Mouse (Mus musculus) hindbrain, embryonic 13.5 days (tissue): Measurements from ENCODE around the gene Cct8. TPM values are rescaled to one million over a fixed set of nuclear protein-coding genes. Genes with fewer than 3 reads are reported as not detected.

Source experiments
- ATAC-seq: fragments of 200-750 bp; cut with Nextera tagmentation; 2 replicates; pipeline ENCODE4 v1.8.0; 2017; ENCODE audit warnings: moderate TSS enrichment; ENCODE audit not compliant: low FRiP score
- H3K27ac ChIP-seq: fragments of 300-500 bp; sonication (generic); 2 replicates; pipeline ENCODE4 v1.5.1; 2015; ENCODE audit warnings: inconsistent platforms, mild to moderate bottlenecking, moderate library complexity
- H3K27me3 ChIP-seq: fragments of 300-500 bp; sonication (generic); 2 replicates; pipeline ENCODE4 v1.6.1; 2015; ENCODE audit warnings: mild to moderate bottlenecking, inconsistent platforms
- H3K36me3 ChIP-seq: fragments of 300-500 bp; sonication (generic); 2 replicates; pipeline ENCODE4 v1.6.1; 2015; ENCODE audit warnings: mild to moderate bottlenecking, inconsistent platforms
- H3K4me1 ChIP-seq: fragments of 300-500 bp; sonication (generic); replicated peaks from 2 replicates; pipeline ENCODE4 v1.6.1; 2015; ENCODE audit warnings: inconsistent platforms
- H3K4me2 ChIP-seq: fragments of 300-500 bp; sonication (generic); 2 replicates; pipeline ENCODE4 v1.6.1; 2015; ENCODE audit warnings: inconsistent platforms, mild to moderate bottlenecking, moderate library complexity
- H3K4me3 ChIP-seq: fragments of 300-500 bp; sonication (generic); 2 replicates; pipeline ENCODE4 v1.5.1; 2015; ENCODE audit warnings: mild to moderate bottlenecking, inconsistent platforms
- H3K9ac ChIP-seq: fragments of 300-500 bp; sonication (generic); 2 replicates; pipeline ENCODE4 v1.6.1; 2015; ENCODE audit warnings: mild to moderate bottlenecking, inconsistent platforms
- H3K9me3 ChIP-seq: fragments of 300-500 bp; sonication (generic); 2 replicates; pipeline ENCODE4 v1.6.1; 2016; ENCODE audit warnings: inconsistent platforms
- WGBS: fragments of 180-500 bp; shearing (Covaris S2); methylation state at CpG from one replicate; pipeline ENCODE4 v1.1.7; 2015; 5-methylcytosine and 5-hydroxymethylcytosine counted together
- polyA plus RNA-seq: library from polyadenylated mRNA; unstranded; fragments of >200 nt; fragmentation: Nextera tagmentation; extraction: Ambion mirVana; gene quantifications from 2 replicates; pipeline ENCODE4 v1.2.1, GENCODE M21; 2015

Cct8 gene
- polyA plus RNA-seq, 1 experiment from 2014 or later, result 446 TPM

- Histone ChIP-seq H3K9me3 (no peaks in the 10 kb centered on the region), H3K4me3 (no peak overlapping the region), H3K4me2 (no peak overlapping the region), H3K27me3 (peaks cover 11% of the 10 kb centered on the region; the same call in 1 of the 2 replicates), H3K27ac (no peak overlapping the region), H3K36me3 (no peaks in the 10 kb centered on the region), H3K4me1 (peaks cover 19% of the 10 kb centered on the region), H3K9ac (no peak overlapping the region)
- no peak for ATAC-seq
These were observed 52.4 kb downstream of the Cct8 start for GRCm38 (mm10) chr16:87443245-87443644.

GRCm38 (mm10) chr16:87442291-87442690, 53.4 kb downstream of the Cct8 start:
- H3K4me1 ChIP-seq, result peaks cover 19% of the 10 kb centered on the region
- 60% methylated on average over 5 of the region's 5 CpGs for WGBS
- no peak for ATAC-seq
- H3K27me3 ChIP-seq, result peaks cover 11% of the 10 kb centered on the region; the same call in 1 of the 2 replicates
- no peaks in the 10 kb centered on the region for H3K9me3 ChIP-seq
- no peak overlapping the region for H3K4me2 ChIP-seq
- H3K9ac ChIP-seq, result no peak overlapping the region
- no peak overlapping the region for H3K27ac ChIP-seq
- no peaks in the 10 kb centered on the region for H3K36me3 ChIP-seq
- no peak overlapping the region for H3K4me3 ChIP-seq

DNA sequence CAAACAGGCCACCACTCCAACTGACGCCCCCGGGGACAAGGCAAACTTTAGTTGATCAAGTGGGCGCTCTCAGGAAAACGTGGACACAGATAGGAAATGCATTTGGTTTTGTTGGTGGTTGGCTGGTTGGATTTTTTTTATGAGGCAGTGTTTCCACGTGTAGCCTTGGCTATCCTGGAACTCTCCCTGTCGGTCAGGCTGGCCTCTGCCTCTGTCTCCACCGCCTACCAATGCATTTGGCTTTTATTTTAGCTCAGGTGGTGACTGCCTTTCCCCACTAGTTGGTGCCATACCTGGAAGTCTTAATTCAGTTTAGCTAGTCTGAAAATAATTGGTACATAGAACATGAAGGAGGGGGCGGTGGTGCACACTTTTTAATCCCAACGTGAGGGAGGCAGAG, 54.6 kb downstream of the Cct8 start:
- Histone ChIP-seq H3K9me3 (no peaks in the 10 kb centered on the region), H3K4me2 (peak overlapping the region; percentile 80), H3K9ac (peak overlapping the region; percentile 86), H3K27me3 (peaks cover 9% of the 10 kb centered on the region; the same call in 1 of the 2 replicates), H3K27ac (0 out of 2 replicates have a peak overlapping the region, but pooled peaks have one; percentile 97), H3K4me3 (peak overlapping the region; percentile 71), H3K4me1 (peaks cover 19% of the 10 kb centered on the region), H3K36me3 (peaks cover 6% of the 10 kb centered on the region; the same call in 1 of the 2 replicates)
- 30% methylated on average over 9 of the region's 9 CpGs for WGBS
- ATAC-seq, result no peak

DNA sequence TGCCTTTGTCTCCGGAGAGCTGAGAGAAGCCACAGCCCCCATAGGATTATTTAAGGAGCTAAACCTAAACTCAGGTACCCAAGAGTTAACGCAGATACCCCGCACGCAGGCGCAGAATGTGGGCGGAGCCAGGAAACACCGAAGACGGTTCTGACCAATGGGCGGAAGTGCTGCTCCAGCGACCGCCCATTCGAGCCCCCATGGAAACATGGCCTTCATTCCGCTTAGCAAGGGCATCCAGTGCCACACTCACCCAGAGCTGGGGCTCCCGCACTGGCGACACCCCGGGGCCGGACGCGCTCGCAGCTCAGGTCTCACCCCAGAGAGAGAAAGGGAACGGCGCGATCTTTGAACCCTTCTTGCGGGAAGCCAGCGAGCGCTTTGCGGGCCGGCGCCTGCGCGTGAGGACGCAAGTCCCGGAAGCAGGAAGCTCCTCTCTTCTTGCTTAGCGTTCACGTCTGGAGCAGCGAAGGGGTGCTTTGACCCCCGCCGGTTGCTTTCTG, 55.4 kb downstream of the Cct8 start, which contains the start of gene Rwdd2b:
Gene Rwdd2b (minus strand): TSS at position 390 of the 503 bp plus-strand sequence.
- peaks cover 9% of the 10 kb centered on the region; the same call in 1 of the 2 replicates for H3K36me3 ChIP-seq
- H3K4me3 ChIP-seq, result peak within 1 kb of the TSS; percentile 71
- H3K9me3 ChIP-seq, result no peaks in the 10 kb centered on the region
- peak within 1 kb of the TSS; percentile 86 for H3K9ac ChIP-seq
- H3K27ac ChIP-seq, result peak within 1 kb of the TSS; percentile 97
- peak; percentile 97 for ATAC-seq
- WGBS, result under 1% methylated on average over 38 of the region's 38 CpGs
- peaks cover 19% of the 10 kb centered on the region for H3K4me1 ChIP-seq
- peak within 1 kb of the TSS; percentile 80 for H3K4me2 ChIP-seq
- peaks cover 9% of the 10 kb centered on the region; the same call in 1 of the 2 replicates for H3K27me3 ChIP-seq

DNA sequence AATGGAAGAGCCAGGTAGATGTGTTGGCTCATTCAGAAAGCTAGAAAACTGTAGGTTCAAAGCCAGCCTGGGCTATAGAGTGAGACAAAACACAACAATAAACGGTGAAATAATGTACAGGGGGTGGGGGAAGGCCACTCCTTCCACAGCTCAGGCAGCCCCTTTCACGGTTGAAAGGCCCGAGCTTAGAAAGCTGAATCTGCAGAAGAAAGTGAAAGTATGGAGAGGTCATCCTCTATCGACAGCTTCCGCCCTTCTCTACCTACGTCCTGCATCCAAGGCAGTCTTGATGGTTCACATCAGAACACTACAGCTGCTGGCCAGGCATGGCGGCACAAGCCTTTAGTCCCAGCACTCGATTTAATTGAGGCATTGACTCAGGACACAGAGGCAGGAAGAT, 57.0 kb downstream of the Cct8 start:
- no peak overlapping the region for H3K9ac ChIP-seq
- H3K27ac ChIP-seq, result no peak overlapping the region
- no peaks in the 10 kb centered on the region for H3K9me3 ChIP-seq
- peaks cover 1% of the 10 kb centered on the region; the same call in 1 of the 2 replicates for H3K27me3 ChIP-seq
- no peak for ATAC-seq
- peaks cover 13% of the 10 kb centered on the region; the same call in 1 of the 2 replicates for H3K36me3 ChIP-seq
- WGBS, result 92% methylated on average over 8 of the region's 8 CpGs
- no peak overlapping the region for H3K4me2 ChIP-seq
- H3K4me1 ChIP-seq, result peaks cover 19% of the 10 kb centered on the region
- H3K4me3 ChIP-seq, result no peak overlapping the region

GRCm38 (mm10) chr16:87437096-87437495, 58.6 kb downstream of the Cct8 start:
- Histone ChIP-seq H3K36me3 (peaks cover 13% of the 10 kb centered on the region; the same call in 1 of the 2 replicates), H3K27ac (no peak overlapping the region), H3K27me3 (no peaks in the 10 kb centered on the region), H3K4me2 (no peak overlapping the region), H3K9me3 (no peaks in the 10 kb centered on the region), H3K4me3 (no peak overlapping the region), H3K9ac (no peak overlapping the region), H3K4me1 (peaks cover 19% of the 10 kb centered on the region)
- WGBS, result 94% methylated on average over 21 of the region's 21 CpGs
- no peak for ATAC-seq

DNA sequence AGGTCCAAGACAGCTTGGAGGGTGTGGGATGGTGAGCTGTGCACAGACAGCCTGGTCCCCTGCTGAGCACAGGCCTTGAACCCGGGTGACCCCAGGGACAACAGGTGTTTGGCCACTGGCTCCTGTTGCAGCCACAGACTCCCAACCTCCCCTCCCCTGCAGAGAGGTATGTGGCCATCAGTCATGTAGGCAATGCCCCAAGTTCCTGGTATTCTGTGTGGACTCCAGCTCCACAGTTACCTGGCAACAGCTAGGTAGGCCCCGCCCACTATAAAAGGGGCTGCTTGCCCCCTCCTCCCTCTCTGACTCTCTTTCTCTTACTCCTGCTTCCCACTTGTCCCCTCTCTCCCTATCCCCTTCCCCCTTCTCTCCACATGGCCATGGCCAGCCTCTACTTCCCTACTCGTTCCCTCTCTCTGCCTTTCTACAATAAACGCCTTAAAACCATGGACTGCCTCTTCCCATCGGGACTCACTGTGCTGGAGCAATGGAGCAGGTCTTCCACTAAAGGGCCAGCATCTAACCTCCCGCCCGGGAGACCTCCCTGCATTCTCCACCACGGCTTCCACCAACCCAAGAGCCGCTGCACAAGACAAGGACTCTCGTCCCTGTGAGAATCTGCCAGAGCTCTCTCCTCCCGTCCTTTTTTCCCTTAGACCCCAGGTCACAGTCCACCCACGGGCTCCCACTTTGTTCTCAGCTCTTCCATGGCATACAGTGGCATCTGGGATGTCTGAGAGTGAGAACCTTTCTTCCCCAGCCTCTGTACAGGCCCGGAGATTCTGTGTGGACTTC, 60.1 kb downstream of the Cct8 start:
- peaks cover 13% of the 10 kb centered on the region; the same call in 1 of the 2 replicates for H3K36me3 ChIP-seq
- H3K4me3 ChIP-seq, result no peak overlapping the region
- WGBS, result 85% methylated on average over 13 of the region's 13 CpGs
- ATAC-seq, result no peak
- H3K9ac ChIP-seq, result no peak overlapping the region
- peaks cover 13% of the 10 kb centered on the region for H3K4me1 ChIP-seq
- H3K4me2 ChIP-seq, result no peak overlapping the region
- H3K27me3 ChIP-seq, result no peaks in the 10 kb centered on the region
- H3K27ac ChIP-seq, result no peak overlapping the region
- no peaks in the 10 kb centered on the region for H3K9me3 ChIP-seq

- H3K27ac ChIP-seq, result no peak overlapping the region
- 85% methylated on average over 6 of the region's 6 CpGs for WGBS
- no peak overlapping the region for H3K4me3 ChIP-seq
- no peaks in the 10 kb centered on the region for H3K9me3 ChIP-seq
- H3K27me3 ChIP-seq, result no peaks in the 10 kb centered on the region
- H3K4me2 ChIP-seq, result no peak overlapping the region
- no peak overlapping the region for H3K9ac ChIP-seq
- peaks cover 13% of the 10 kb centered on the region for H3K4me1 ChIP-seq
- no peak for ATAC-seq
- peaks cover 13% of the 10 kb centered on the region; the same call in 1 of the 2 replicates for H3K36me3 ChIP-seq
These were observed 60.7 kb downstream of the Cct8 start for GRCm38 (mm10) chr16:87434946-87435345.

DNA sequence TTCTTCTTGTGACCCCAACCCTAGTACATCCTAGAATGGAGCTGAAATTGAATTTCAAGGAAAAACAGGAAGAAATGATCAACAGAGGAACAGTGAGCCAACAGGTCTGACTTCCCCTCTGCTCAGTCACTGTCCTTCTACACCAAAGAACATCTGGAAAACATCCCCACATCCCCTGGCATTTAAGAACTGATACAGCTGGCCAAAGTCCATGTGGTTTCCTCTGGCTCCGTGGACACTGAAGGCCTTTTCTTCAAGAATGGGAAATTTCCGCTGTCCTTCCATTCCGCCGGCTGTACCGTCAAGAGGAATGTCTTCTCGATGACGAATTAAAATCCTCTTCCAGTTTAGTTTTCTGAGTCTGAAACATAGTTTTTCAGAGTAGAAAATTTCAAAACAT, 61.4 kb downstream of the Cct8 start:
- Histone ChIP-seq H3K4me2 (no peak overlapping the region), H3K27ac (no peak overlapping the region), H3K9ac (no peak overlapping the region), H3K4me1 (peaks cover 7% of the 10 kb centered on the region), H3K36me3 (peaks cover 13% of the 10 kb centered on the region; the same call in 1 of the 2 replicates), H3K4me3 (no peak overlapping the region), H3K9me3 (no peaks in the 10 kb centered on the region), H3K27me3 (no peaks in the 10 kb centered on the region)
- ATAC-seq, result no peak
- 94% methylated on average over 7 of the region's 7 CpGs for WGBS

Other genes starting within 250 kb of the Cct8 start
- gene N6amt1, start 141.7 kb downstream of the Cct8 start, polyA plus RNA-seq, result 22.5 and 23.5 TPM in 2 replicates
- 25.9 TPM in 2 replicates for gene Ltn1, start 63.3 kb downstream of the Cct8 start, polyA plus RNA-seq
- gene Rwdd2b, start 55.3 kb downstream of the Cct8 start, polyA plus RNA-seq, result 12.9 and 15.0 TPM in 2 replicates
- gene Usp16, start 41.2 kb downstream of the Cct8 start, polyA plus RNA-seq, result 52.6 and 54.3 TPM in 2 replicates
- 0.10 TPM in 1 of 2 replicates, not detected in the other for gene Map3k7cl, start 57.5 kb upstream of the Cct8 start, polyA plus RNA-seq
- gene Bach1, start 203.1 kb upstream of the Cct8 start, polyA plus RNA-seq, result 26.1 and 26.6 TPM in 2 replicates